Mouse (Mus musculus): ENCODE results near the gene Plekha4.
A peak's percentile ranks its signal among the peaks of the same experiment; 100 is the strongest.
"Not testable (repeated sequence)": the region's sequence is repeated elsewhere in the genome, so short reads cannot be mapped to it uniquely, and the experiment has no call there.

Gene Plekha4

GRCm38 (mm10) chr7:45525809-45526473 is at the start of gene Plekha4, which contains the start of gene Ppp1r15a:
Gene Plekha4 (plus strand): TSS chr7:45526330.
Gene Ppp1r15a (minus strand): TSS chr7:45526268.
- ATAC-seq (ENCODE audit: low TSS enrichment): peak; percentile 71

- no peak for ATAC-seq (ENCODE audit: low TSS enrichment)
Observed at GRCm38 (mm10) chr7:45476453-45476852, 49.7 kb upstream of the Plekha4 start.

- ATAC-seq (ENCODE audit: low TSS enrichment): peak; percentile 70; the same call in 1 of the 2 replicates
Observed at GRCm38 (mm10) chr7:45477003-45477402, 49.1 kb upstream of the Plekha4 start.

GRCm38 (mm10) chr7:45478774-45479173 is 47.4 kb upstream of the Plekha4 start:
- no peak for ATAC-seq (ENCODE audit: low TSS enrichment)

GRCm38 (mm10) chr7:45480310-45480709 is 45.8 kb upstream of the Plekha4 start:
- not testable (repeated sequence) for ATAC-seq (ENCODE audit: low TSS enrichment)

- peak; percentile 69; the same call in 1 of the 2 replicates for ATAC-seq (ENCODE audit: low TSS enrichment)
Observed at GRCm38 (mm10) chr7:45481374-45481927, 44.7 kb upstream of the Plekha4 start, which contains the start of gene Tulp2. Gene Tulp2 (plus strand): TSS chr7:45481877.

- no peak for ATAC-seq (ENCODE audit: low TSS enrichment)
Observed at GRCm38 (mm10) chr7:45482166-45482565, 44.0 kb upstream of the Plekha4 start.

GRCm38 (mm10) chr7:45484985-45485384 is 41.1 kb upstream of the Plekha4 start:
- not testable (repeated sequence) for ATAC-seq (ENCODE audit: low TSS enrichment)

GRCm38 (mm10) chr7:45486158-45486557 is 40.0 kb upstream of the Plekha4 start:
- no peak for ATAC-seq (ENCODE audit: low TSS enrichment)

GRCm38 (mm10) chr7:45486761-45487415 is 39.2 kb upstream of the Plekha4 start, which contains the start of gene Gm45808:
Gene Gm45808 (minus strand): TSS chr7:45486811.
- no peak; the same call in 1 of the 2 replicates for ATAC-seq (ENCODE audit: low TSS enrichment)

- ATAC-seq (ENCODE audit: low TSS enrichment): no peak
Observed at GRCm38 (mm10) chr7:45487861-45488292, 38.3 kb upstream of the Plekha4 start.

- ATAC-seq (ENCODE audit: low TSS enrichment): peak; percentile 36; the same call in 1 of the 2 replicates
Observed at GRCm38 (mm10) chr7:45488293-45489204, 37.6 kb upstream of the Plekha4 start, which contains the start of gene Dhdh. Gene Dhdh (minus strand): TSS chr7:45488805.

- no peak for ATAC-seq (ENCODE audit: low TSS enrichment)
Observed at GRCm38 (mm10) chr7:45489578-45489977, 36.6 kb upstream of the Plekha4 start.

GRCm38 (mm10) chr7:45490822-45491221 is 35.3 kb upstream of the Plekha4 start:
- peak; percentile 55; the same call in 1 of the 2 replicates for ATAC-seq (ENCODE audit: low TSS enrichment)

GRCm38 (mm10) chr7:45491264-45491663 is 34.9 kb upstream of the Plekha4 start:
- no peak for ATAC-seq (ENCODE audit: low TSS enrichment)

- ATAC-seq (ENCODE audit: low TSS enrichment): no peak
Observed at GRCm38 (mm10) chr7:45492225-45492844, 33.8 kb upstream of the Plekha4 start.

GRCm38 (mm10) chr7:45492951-45493350 is 33.2 kb upstream of the Plekha4 start:
- no peak for ATAC-seq (ENCODE audit: low TSS enrichment)

GRCm38 (mm10) chr7:45494548-45494947 is 31.6 kb upstream of the Plekha4 start:
- ATAC-seq (ENCODE audit: low TSS enrichment): no peak

GRCm38 (mm10) chr7:45498427-45498826 is 27.7 kb upstream of the Plekha4 start:
- no peak for ATAC-seq (ENCODE audit: low TSS enrichment)

- ATAC-seq (ENCODE audit: low TSS enrichment): no peak
Observed at GRCm38 (mm10) chr7:45507583-45507982, 18.5 kb upstream of the Plekha4 start.

GRCm38 (mm10) chr7:45508561-45508960 is 17.6 kb upstream of the Plekha4 start:
- ATAC-seq (ENCODE audit: low TSS enrichment): no peak

Measured in frontal cortex, adult (tissue).